Mouse (Mus musculus) lung, postnatal 14 days (tissue): Measurements from ENCODE around the gene Mroh2a.

ENCODE experiments used
- DNase-seq: peaks from one replicate; pipeline ENCODE4 v3.0.0; 2021

The Mroh2a gene

DNA sequence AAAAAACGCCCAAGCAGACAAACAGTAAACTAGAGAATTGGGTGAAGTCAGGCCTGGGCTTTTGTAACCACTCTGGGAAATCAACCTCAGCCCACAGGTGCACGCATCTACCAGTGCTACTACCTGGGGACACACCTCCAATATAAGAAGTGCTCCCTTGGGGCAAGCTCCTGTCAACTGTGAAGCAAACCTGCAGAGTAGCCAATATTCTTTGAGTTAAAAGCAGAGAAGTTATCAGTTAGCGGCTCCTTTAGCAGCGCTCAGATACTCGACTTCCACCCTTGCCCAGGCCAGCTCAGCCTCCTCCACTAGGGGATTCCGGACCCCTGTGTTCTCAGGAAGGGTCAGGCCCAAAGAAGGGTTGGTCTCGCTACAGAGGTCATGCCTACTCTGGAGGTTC lies 34.9 kb downstream of the Mroh2a start:
- no peak for DNase-seq

DNA sequence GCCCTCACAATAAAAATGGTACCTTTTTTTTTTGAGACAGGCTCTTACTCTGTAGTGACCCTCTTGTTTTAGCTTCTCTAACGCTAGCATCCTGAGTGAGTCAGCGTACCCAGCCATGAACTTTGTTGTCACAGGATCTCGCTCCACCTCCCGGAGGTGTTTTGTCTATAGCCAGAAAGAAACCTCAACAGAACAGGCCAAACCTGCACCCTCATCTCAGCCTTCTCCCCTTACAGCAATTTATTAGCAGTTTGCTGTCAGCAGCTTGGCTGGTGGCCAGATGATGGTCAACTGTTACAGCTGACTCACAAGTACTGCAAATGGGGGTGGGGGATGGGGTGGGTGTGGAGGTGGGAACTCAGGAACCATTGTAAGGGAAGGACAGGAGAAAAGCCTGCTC lies 35.5 kb downstream of the Mroh2a start:
- DNase-seq = no peak

DNA sequence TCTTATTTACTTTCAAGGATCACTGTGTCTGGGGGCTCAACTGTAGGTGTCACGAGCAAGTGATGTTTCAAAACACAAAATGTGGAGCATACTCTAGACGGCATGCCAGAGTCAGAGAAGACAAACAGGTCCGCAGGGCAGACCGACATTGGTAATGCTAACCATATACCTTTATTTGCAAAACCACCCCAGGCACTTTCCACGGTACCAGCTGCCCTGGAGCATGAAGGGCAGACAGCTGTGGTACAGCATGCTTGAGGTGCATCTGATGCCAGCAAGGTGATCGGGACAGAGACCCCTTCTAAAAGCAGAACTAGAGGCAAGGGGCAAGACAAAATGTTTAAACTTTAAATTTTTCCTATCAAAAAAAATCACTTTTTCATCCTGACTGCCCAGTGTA lies 36.2 kb downstream of the Mroh2a start:
- no peak for DNase-seq

DNA sequence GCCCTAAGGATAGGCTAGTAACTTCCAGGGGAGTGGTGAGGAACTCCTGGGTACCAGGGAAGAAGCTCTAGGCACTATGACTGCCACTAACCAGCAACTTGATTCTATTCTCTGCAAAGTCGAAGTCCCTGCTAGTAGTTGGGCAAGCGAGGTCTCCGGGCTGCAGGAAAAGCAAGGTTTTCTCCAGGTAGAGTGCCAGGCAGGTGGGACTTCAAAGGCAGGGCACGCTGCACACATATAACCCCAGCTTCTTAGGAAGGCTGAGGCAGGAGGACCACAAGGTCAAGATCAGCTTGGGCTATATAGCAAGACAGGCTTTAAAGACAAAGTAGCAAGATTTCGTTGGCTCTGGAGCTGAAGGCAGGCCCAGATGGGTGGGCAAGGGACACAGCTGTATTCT lies 37.0 kb downstream of the Mroh2a start:
- no peak for DNase-seq

DNA sequence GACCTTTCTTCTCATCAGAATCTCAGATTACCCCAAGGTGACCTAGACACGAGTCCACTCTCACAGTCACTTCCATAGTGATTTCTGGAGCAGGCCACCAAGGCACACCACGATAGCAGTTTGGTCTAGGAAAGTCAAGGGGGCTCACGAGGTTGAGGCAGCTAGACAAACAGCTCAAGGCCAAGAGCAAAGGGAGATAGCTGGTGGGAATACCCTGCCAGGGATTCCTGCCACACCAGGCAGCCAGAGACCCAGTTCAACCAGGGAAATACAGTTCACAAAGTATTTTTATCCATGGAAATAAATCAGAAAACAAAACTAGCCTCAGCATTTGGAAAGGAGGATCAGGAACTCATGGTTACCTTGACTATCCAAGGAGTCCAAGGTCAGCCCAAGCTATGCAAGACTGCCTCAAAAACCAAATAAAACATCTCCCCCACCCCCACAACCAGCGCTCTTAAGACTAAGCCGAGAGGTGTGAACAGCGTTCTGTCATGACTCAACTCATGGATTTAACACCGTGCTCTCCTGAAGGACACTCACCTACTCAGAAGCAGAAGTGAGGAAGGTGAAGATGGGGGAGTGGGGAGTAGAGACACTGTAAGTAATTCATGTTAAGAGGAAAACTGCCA lies 37.6 kb downstream of the Mroh2a start:
- DNase-seq = no peak

DNA sequence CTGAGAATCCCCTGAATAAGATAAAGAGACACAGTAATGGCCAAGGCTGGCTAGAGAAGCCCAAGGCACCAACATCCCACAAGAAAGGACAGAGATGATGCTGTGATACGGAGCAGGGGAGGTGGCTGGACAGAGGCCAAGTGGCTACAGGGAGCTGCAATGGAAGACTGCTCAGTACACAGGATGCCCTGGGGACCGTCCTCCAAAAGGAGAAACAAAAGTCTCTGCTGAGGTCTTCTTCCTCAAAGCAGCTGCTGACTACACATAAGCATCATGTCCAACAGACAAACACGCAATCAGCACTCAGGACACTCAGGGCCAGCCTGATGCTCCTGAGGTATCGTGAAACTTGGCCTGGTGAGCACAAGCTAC lies 38.1 kb downstream of the Mroh2a start:
- no peak for DNase-seq

DNA sequence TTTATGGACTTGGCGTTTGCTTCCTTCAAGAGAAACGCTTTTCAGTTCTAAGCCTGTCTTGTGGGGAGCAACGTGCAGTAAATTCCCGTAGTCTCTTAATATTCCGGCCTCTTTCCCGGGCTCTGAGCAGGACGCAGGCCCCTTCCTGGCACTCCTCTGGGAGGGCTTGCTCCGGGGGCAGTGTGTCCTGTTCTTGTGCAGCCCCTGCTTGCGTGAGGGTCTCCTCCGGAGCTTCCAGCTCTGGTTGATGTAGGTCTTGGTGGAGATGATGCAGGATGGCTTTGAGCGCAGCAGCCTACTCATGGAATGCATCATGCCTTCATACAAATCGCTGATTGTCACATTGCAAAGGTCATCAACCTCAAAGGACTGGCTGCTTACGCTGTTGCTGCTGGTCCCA lies 39.3 kb downstream of the Mroh2a start:
- no peak for DNase-seq

DNA sequence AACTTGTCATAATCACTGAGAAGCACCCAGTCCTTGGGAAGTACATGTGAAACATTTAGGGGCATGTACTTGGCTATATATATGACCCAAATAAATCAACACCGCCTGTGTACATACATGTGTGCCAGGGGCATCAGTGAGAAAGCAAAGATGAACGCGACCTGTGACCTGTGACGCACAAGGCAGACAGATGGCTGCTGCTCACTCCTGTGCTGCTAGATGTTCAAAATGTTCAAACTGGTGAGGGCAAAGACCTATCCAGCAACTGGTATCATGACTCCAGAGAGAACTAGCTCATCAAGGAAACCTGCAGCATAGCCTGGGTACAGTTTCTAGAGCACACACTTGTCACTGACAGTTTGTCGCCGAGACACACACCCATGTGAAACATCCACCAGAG lies 40.7 kb downstream of the Mroh2a start:
- no peak for DNase-seq

DNA sequence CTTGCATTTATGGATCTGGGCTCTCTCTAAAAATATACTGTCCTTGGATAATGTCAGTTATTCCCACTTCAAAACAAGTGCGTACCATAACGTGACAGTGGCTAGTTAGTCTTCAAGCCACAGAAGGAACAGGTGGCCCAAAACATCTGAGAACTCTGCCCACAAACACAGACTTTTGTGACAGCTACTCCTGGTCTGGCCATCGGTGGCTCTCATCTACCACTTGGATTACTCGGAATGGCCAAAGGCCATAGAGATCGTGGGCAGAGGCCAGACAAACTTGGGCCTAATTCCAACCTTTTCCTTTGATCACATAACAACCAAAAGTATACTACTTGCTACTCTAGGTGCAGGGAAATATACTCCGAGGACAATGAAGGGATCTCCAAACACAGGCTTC lies 41.3 kb downstream of the Mroh2a start:
- no peak for DNase-seq

DNA sequence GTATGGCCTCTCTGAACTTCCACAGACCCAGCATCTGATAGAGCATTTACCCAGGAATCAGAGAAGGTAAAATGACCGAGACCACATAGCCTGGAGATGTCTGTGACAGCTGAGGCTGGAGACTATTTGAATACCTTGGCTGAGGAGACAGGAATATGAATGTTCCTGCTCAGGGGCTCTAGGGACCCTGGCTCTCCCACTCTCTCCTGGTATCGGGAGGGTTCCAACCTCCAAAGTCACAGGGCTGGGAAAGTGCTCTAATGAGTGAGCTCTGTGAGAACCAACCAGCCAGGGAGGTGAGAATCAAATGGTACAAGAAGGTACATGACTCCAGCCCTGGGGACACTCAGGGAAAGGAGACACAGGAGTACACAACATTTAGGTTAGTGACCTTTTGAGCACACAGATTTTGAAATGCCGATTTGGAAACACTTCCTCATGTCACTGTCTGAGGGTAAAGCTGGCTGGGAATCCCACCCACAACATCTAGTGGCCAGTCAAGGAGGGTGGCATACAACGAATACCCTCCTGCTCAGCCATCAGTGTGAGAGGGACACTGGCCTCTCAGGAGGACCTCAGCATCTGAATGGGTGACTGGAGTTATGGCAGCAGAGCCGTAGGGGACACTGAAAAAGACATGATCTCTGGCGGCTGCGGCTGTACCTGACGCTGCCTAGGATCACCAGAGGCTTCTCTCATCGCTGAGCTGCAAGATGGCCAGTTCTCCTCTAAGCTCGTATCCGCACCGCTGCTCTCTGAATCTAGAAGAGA lies 42.9 kb downstream of the Mroh2a start:
- no peak for DNase-seq

DNA sequence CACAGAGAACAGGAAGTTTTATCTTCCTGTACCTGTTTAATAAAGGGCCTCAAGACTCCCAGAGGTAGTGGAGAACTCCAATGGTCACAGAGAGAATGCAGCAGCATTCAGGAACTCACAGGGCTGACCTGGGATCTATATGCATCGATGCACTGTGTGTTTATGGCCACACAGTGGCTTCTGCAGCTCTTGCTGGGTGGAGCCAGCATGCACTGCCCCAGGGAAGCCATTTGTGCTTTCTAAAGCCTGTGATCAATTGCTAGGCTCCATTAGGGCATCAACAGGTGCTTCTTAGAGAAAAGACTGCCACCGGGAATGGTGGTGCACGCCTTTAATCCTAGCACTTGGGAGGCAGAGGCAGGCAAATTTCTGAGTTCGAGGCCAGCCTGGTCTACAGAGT lies 46.1 kb downstream of the Mroh2a start:
- no peak for DNase-seq

DNA sequence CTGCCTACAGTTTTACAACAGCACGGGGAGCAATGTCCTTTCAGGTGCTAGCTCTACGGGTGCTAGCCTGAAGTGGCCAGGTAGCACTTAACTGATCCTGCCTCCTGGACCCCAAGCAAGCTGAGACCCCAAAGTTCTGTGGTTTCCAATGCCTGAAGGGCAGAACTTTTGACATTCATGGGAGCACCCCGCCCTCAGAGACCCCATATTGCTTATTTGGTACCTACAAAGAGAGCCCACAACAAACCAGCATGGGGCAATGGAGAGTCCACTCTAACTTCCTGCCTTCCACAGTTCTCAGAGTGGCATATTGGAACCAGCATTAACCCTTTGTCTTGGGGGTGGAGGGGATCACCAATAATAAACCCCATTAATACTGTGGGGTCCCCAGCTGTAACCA lies 46.5 kb downstream of the Mroh2a start:
- DNase-seq = no peak

DNA sequence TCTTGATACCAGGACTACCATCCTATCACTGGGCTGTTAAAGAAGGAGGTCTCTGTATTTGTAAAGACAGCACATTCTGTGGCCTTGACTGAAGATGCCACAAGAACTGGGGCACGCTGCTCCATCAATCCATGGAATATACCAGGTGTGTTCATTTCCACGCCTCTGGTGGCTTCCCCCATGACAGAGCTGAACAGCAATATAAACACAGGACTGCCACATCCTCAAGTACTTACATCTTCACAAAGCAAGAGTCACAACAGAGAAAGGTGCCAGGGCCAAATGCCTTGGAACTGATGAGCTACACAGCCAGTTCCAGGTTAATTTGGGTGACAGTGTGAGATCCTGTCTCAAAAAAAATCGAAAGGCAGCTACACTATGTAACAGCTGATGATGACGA lies 47.0 kb downstream of the Mroh2a start:
- no peak for DNase-seq

DNA sequence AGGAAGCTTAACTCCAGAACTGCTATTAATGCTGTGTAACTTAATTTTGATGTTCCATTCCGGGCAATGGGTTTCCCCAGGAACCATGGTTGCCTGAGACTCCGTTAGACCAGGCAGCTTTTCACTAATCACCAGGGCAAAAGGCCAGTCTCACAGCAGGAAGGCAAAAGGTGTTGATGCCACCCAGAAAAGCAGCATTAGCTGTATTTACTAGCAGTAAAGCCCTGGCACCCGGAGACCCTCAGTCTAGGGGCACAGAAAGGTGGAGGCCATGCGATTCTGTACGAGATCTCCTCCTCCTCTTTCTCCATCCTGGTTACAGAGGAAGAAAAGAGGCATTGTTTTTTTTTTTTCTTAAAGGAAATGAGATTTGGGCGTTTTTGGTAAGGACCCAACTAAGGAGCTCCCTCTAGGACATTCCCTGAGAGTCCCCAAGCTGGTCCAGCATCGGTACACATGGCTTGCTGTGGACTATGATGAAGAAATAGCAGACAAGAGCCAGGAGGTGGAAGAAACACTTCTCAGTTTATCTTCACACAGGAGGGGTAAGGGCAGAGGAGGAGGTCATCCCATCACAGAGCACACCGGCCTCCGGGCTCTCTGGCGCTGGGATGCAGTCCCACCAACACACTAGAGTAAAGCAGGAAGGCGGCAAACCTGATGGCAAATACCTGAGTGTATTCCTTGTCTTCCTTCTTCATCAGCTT lies 47.7 kb downstream of the Mroh2a start:
- DNase-seq = no peak

DNA sequence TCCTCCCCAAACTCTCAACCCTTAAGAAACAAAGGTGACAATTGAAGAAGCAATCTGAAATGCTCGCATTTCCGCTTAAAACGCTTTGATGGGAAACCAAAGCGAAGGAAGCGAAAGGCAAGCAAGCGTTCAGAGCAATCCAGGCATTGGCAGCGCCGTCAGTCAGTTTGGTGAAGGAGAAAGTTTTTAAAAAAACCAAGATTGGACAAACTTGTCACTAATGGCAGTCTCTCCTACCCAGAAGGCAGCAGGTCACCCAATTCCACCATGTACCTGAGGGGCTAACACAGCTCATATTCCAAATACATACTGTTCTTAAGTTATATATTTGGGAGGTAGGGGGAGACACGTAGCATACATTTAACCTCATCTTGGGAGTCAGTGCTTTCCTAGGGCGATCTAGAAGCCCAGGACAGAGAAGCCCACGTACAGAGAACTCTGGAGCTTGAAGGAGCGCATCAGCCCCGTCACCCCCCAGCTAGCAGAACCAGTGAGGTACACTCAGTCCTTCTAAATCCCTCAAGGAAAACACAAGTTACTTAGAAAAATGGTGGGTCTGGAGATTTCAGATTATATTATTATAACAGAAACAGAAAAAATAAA lies 48.4 kb downstream of the Mroh2a start:
- no peak for DNase-seq

DNA sequence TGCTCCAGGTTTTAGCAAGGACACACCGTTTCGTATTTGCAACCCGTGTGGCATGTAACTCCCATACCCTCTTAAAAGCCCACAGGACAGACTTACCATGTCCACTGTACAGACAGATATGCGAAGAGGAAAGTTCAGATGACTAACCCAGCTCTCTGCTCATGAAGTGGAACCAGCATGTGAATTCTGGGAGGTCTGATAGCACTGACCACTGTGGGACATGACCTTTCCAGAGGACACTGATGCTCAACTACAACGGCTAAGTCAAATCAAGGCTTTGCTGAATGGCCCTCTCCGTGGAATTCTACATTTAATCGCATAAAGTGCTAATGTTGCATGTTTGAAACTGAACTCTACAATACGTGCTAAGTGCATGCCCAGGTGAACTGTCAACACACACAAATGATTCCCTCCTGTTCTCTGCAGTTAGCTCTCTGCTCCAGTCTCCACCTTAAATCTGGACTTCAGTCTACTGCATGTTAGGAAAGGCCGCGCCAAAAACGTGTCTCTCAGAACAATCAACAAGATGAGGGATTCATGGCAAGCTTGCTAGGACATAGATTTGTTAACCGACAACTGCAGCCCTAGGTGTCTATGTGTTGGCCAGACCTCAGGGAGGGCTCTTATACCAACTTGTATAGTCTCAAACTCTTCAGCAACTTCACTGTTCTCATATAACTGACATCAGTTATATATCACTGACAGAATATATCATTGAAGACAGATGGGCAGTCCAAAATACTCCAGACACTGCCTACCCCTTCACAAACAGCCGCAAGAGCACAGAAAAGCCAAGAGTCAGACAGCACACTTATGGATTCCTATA lies 49.1 kb downstream of the Mroh2a start:
- no peak for DNase-seq

DNA sequence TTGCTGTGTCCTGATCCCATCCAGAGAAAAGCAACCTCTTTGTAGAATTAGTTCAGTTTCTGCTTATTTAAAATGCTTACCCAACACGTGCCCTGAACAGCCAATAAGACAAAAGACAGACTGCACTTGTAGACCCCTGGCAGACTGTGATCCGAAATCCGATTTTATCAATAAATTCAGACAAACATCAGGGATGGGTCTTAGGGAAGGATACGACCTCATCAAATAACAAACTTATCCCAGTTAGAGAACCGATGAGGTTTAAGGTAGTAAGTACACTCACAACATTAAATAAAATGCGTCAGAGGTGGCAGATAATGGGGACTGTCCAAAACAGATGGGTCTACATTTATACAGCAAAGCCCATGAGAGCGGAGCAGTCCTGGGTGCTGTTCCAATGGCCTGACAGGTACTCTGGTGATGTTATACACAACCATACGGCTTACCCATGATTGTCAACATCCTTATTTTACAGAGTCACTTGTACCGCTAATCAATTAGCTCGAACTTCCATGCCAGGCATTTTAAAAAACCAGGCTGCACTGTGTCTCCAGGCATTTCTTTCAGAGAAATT lies 49.8 kb downstream of the Mroh2a start:
- no peak for DNase-seq

DNA sequence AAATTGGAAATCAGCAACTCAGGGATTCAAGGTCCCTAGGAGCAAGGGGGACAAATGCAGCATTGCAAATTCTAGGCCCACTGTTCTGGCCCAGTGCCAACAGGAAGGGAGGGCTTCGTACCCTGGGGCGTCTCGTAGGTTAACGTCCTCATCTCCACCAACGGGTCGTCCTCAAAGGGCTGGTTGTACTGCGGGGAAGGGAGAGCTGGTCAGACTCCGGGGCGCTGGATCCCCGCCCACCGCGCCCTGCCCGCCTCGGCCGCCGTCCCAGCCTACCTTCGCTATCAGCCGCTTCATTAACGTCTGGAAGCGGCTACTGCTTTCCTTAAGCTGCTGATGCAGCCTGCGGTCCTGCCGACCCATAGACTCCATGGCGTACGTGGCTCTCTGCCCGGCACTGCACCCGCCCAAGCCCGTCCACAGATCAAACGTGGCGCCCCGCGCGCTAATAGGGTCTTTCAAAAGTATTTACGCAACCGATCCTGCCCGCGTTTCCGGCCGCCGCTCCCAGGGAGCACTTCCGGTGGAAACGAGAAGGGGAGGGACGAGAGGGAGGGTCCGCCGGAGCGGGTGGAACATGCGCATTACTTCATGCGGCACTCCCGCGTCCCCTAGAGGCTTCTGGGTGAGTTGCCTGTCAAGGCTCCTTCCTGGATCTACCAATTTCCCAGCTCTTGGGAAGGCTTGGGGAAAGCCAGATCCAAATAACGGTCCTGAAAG lies 50.5 kb downstream of the Mroh2a start, which contains the start of the genes Hjurp and Trpm8:
Gene Hjurp (minus strand): TSS at position 536 of the 720 bp plus-strand sequence.
Gene Trpm8 (plus strand): TSS at position 564 of the 720 bp plus-strand sequence.
- peak; percentile 100 for DNase-seq

DNA sequence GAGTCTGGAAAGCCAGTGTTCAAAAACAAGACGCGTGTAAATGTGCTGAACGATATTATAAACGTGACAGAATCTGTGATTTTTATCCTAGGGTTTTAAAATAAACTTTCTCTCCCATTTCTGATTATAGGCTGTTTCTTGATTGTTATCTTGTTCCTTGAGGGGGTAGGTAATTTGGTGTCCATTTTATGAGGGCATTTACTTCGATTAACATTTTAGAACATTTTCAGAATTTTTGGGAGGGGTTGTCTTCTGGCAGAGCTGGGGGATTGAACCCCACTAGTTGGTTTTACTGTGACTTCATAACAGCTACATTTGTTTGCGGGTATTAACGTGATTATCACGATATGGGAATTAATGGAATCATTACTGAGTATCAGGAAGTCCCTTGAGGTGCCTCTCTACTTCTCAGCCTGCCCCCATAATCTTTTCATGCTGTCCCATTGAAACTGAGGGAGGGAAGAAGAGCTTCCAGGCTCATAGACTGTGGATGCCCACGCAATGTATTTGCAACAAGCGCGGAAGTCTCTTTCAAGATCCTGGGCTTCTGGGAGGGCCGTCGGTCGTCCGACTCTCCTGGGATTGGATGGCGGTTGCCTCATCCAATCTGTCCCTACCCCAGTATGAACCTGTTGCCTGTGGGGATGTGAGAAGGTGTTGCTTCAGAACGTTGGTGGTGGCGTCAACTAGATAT lies 51.2 kb downstream of the Mroh2a start:
- DNase-seq = no peak

DNA sequence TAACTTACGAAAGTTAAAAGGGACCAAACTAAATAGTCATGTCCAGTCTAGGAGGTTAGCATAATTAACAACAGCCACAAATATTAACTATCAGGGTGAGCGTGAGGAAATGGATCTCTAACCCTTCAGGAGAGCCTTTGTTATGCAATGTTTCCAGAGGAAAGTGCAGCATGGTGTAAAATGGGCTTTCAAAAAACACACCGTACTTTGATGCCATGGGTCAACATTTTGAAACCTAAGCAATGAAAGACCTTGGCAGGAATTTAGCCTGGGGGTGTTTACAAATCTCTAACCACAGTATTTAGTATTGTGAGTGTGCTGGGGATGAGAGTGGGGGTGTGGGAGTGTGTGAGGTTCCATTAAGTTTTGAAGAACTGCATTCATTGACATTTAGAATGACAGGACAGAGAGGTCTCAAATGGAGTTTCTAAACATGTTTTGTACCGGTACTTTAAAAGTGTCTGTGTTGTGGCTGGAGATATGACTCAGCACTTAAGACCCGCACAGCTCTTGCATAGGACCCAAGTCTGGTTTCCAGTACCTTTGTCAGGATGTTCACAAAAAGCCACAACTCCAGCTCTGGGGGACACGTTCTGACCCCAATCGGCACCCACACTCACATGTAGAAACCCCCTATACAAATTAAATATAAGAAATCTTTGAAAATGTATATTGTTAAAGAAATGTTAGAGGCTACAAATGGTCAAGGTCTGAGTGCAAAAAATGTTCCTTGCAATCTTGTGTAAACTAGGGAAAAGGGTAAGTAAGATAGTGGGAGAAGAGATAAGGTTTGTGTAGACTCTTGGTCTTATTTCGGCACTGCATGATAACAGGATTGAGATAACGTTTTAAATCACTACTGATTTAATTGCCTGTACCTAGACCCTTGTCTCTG lies 52.6 kb downstream of the Mroh2a start:
- no peak for DNase-seq
